Mouse (Mus musculus): ENCODE measurements around the gene Mfsd12.

GRCm38 (mm10) chr10:81334324-81334723 lies 23.0 kb upstream of the Mfsd12 start:
- TF ChIP-seq CTCF (IDR thresholded peaks at IDR 0.05; ENCODE audit: low read depth), result no peak
- TF ChIP-seq EP300 (IDR thresholded peaks at IDR 0.05; ENCODE audit: low read depth), result no peak

Measured in heart, postnatal 0 days (tissue).